Mouse (Mus musculus) heart, embryonic 16.5 days (tissue): ENCODE results near the gene Tbc1d8. TPM values are rescaled to one million over a fixed set of nuclear protein-coding genes. Genes with fewer than 3 reads are reported as not detected.

Experiments
- ATAC-seq: fragments of 200-750 bp; cut with Nextera tagmentation; replicated peaks from 2 replicates; pipeline ENCODE4 v1.8.0; 2017; ENCODE audit warnings: moderate number of reproducible peaks; ENCODE audit not compliant: insufficient read depth, low FRiP score; ENCODE audit errors: extremely low read depth
- H3K27ac ChIP-seq: fragments of 300-500 bp; sonication (generic); 2 replicates; pipeline ENCODE4 v1.5.1; 2014; ENCODE audit warnings: mild to moderate bottlenecking, low read length, control low read depth, moderate library complexity
- H3K27me3 ChIP-seq: fragments of 300-500 bp; sonication (generic); 2 replicates; pipeline ENCODE4 v1.6.1; 2014; ENCODE audit warnings: low read length, mixed read lengths; ENCODE audit not compliant: control insufficient read depth, insufficient read depth
- H3K36me3 ChIP-seq: fragments of 300-500 bp; sonication (generic); 2 replicates; pipeline ENCODE4 v1.6.1; 2014; ENCODE audit not compliant: control insufficient read depth, insufficient read depth
- H3K4me1 ChIP-seq: fragments of 300-500 bp; sonication (generic); 2 replicates; pipeline ENCODE4 v1.6.1; 2014; ENCODE audit warnings: low read length, mixed read lengths; ENCODE audit not compliant: control insufficient read depth, insufficient read depth
- H3K4me2 ChIP-seq: fragments of 300-500 bp; sonication (generic); 2 replicates; pipeline ENCODE4 v1.6.1; 2014; ENCODE audit warnings: low read depth, mild to moderate bottlenecking, control low read depth, low read length
- H3K4me3 ChIP-seq: fragments of 300-500 bp; sonication (generic); 2 replicates; pipeline ENCODE4 v1.5.1; 2014; ENCODE audit warnings: mild to moderate bottlenecking, control low read depth, low read length
- H3K9ac ChIP-seq: fragments of 300-500 bp; sonication (generic); 2 replicates; pipeline ENCODE4 v1.6.1; 2014; ENCODE audit warnings: low read length, control low read depth
- H3K9me3 ChIP-seq: fragments of 300-500 bp; sonication (generic); replicated peaks from 2 replicates; pipeline ENCODE4 v1.6.1; 2016; ENCODE audit warnings: low read length; ENCODE audit not compliant: control insufficient read depth
- WGBS: fragments of 180-500 bp; shearing (Covaris S2); extraction: QIAGEN DNeasy Blood & Tissue Kit; methylation state at CpG from one replicate; pipeline ENCODE4 v1.1.7; 2014; 5-methylcytosine and 5-hydroxymethylcytosine counted together
- polyA plus RNA-seq: library from polyadenylated mRNA; unstranded; fragments of >200 nt; fragmentation: Nextera tagmentation; extraction: Ambion mirVana; gene quantifications from 2 replicates; pipeline ENCODE4 v1.2.1, GENCODE M21; 2015

The Tbc1d8 gene
- polyA plus RNA-seq, 1 experiment from 2014 or later, result 11.2 TPM

DNA sequence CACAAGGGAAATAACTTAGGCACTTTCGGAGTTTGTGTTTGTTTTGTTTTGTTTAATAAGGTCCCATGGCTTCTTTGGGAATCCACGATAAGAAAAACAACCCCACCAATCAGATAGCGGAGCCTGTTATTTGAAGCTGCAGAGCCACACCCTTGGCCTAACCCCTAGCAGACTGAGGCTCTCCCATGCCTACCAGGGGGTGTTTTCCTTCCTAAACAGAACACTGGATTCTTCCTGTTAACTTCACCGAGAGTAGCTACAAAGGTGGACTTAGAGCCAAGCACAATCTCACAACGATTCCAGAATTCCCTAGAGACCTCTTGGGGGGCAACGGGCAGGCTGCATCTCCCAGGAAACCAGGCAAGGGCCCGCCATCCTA, 116.1 kb downstream of the Tbc1d8 start:
- Histone ChIP-seq H3K4me1 (no peaks in the 10 kb centered on the region), H3K4me2 (no peak overlapping the region), H3K27me3 (peaks cover 8% of the 10 kb centered on the region), H3K9me3 (no peaks in the 10 kb centered on the region; the same call in 1 of the 2 replicates), H3K9ac (no peak overlapping the region), H3K27ac (no peak overlapping the region), H3K36me3 (no peaks in the 10 kb centered on the region), H3K4me3 (no peak overlapping the region)
- 48% methylated on average over 7 of the region's 7 CpGs for WGBS
- no peak for ATAC-seq

DNA sequence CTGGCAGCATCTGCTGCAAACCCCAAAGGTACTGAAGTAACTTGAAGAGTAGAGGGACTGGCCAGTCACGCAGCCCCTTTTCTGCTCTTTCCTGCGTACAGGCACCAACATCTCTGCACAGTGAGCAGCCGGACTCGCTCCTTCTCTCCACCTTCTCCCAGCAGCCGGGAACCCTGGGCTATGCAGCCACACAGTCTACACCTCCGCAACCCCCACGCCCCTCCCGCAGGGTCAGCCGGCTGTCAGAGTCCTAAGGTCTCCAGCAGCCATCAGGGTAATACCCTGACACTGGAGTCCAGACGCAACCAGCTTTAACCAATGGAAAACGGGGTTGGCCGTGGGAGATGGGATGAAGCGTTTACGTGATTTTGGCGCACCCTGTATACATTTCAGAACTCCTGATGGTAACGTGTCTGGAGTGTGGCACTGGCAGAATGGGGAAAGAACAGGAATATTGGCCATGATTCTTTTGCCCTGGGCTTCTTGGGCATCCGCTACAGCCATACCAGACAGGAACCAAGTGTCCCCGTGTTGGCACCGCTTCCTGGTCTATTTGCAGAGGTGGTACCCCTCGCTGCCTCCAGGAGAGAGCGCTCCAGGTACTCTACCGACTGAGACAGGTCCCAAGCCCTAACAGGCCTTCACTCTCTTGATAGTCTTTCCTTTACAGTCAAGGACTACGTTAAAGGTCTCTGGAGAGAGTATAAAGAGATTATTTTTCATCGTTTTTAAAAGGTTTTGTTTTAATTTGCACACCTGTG, 116.6 kb downstream of the Tbc1d8 start:
- peak overlapping the region; percentile 32 for H3K4me2 ChIP-seq
- H3K4me3 ChIP-seq, result no peak overlapping the region
- no peak for ATAC-seq
- peaks cover 8% of the 10 kb centered on the region for H3K27me3 ChIP-seq
- WGBS, result 32% methylated on average over 24 of the region's 24 CpGs
- H3K36me3 ChIP-seq, result no peaks in the 10 kb centered on the region
- no peak overlapping the region for H3K9ac ChIP-seq
- no peaks in the 10 kb centered on the region; the same call in 1 of the 2 replicates for H3K9me3 ChIP-seq
- no peak overlapping the region for H3K27ac ChIP-seq
- no peaks in the 10 kb centered on the region for H3K4me1 ChIP-seq

- peaks cover 6% of the 10 kb centered on the region; the same call in 1 of the 2 replicates for H3K9me3 ChIP-seq
- no peak overlapping the region for H3K9ac ChIP-seq
- no peak overlapping the region for H3K4me2 ChIP-seq
- H3K27ac ChIP-seq, result no peak overlapping the region
- H3K4me1 ChIP-seq, result no peaks in the 10 kb centered on the region
- no peak overlapping the region for H3K4me3 ChIP-seq
- H3K27me3 ChIP-seq, result 0 out of 2 replicates have a peak, but pooled peaks cover 2% of the 10 kb centered on the region
- ATAC-seq, result no peak
- peaks cover 10% of the 10 kb centered on the region for H3K36me3 ChIP-seq
- 69% methylated on average over 7 of the region's 7 CpGs for WGBS
Observed at GRCm38 (mm10) chr1:39349427-39349826, 129.1 kb downstream of the Tbc1d8 start.

- H3K36me3 ChIP-seq, result peaks cover 10% of the 10 kb centered on the region
- WGBS, result 50% methylated on average over 1 of the region's 1 CpGs
- H3K4me1 ChIP-seq, result no peaks in the 10 kb centered on the region
- H3K4me3 ChIP-seq, result no peak overlapping the region
- H3K27ac ChIP-seq, result no peak overlapping the region
- no peak for ATAC-seq
- no peak overlapping the region for H3K9ac ChIP-seq
- peaks cover 6% of the 10 kb centered on the region; the same call in 1 of the 2 replicates for H3K9me3 ChIP-seq
- no peak overlapping the region for H3K4me2 ChIP-seq
- 0 out of 2 replicates have a peak, but pooled peaks cover 2% of the 10 kb centered on the region for H3K27me3 ChIP-seq
Observed at GRCm38 (mm10) chr1:39349001-39349400, 129.6 kb downstream of the Tbc1d8 start.

DNA sequence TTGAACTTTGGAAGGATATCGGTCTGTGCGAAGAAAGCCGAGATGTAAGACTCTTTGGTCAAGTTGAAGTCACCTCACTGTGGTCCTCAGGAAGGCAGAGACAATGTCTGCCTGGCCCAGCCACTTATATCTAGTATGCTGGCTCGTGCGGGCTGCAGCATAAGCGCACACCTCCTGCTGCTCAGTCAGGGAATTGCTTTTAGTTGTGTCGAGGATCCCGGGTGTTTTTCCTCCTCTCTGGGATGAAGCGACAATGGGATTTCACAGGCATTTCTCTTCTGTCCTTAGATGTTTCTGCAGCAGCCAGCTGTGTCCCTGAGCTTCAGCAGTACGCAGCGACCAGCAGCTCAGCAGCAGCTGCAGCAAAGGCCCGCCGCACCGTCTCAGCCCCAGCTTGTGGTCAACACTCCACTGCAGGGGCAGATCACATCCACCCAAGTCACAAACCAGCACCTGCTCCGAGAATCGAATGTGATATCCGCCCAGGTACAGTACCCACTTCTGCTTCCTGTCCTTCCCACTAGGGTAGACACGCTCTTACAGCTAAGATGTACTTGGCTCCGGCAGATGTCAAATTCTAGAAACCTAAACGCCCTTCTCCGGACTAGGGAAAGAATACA, 133.5 kb downstream of the Tbc1d8 start:
- Histone ChIP-seq H3K27ac (no peak overlapping the region), H3K36me3 (peaks cover 7% of the 10 kb centered on the region), H3K9ac (no peak overlapping the region), H3K27me3 (0 out of 2 replicates have a peak, but pooled peaks cover 2% of the 10 kb centered on the region), H3K4me2 (no peak overlapping the region), H3K4me3 (no peak overlapping the region), H3K4me1 (no peaks in the 10 kb centered on the region), H3K9me3 (no peaks in the 10 kb centered on the region)
- no peak for ATAC-seq
- WGBS, result 51% methylated on average over 21 of the region's 21 CpGs

DNA sequence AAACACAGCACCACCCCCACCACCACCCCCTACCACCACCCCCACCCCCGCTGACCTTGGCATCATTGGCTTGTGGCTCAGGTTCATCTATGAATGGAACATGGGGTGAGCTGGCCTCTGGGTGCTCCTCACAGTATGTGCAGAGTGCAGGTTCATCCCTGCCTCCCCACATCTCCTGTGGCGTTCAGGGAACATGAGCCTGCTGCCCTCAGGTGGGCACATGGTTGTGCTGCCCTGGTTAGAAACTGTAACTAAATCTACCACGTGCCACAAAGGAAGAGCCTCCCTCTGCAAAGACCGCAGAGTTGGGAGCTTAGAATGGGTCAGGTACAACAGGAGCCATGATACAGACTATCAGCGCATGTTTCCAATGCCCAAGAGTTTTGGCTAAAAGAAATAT, 135.3 kb downstream of the Tbc1d8 start:
- WGBS, result 82% methylated on average over 5 of the region's 5 CpGs
- no peak overlapping the region for H3K4me2 ChIP-seq
- no peak overlapping the region for H3K9ac ChIP-seq
- no peak overlapping the region for H3K27ac ChIP-seq
- peaks cover 3% of the 10 kb centered on the region; the same call in 1 of the 2 replicates for H3K4me1 ChIP-seq
- H3K36me3 ChIP-seq, result peaks cover 6% of the 10 kb centered on the region
- ATAC-seq, result no peak
- peaks cover 7% of the 10 kb centered on the region; the same call in 1 of the 2 replicates for H3K27me3 ChIP-seq
- H3K4me3 ChIP-seq, result no peak overlapping the region
- H3K9me3 ChIP-seq, result no peaks in the 10 kb centered on the region

DNA sequence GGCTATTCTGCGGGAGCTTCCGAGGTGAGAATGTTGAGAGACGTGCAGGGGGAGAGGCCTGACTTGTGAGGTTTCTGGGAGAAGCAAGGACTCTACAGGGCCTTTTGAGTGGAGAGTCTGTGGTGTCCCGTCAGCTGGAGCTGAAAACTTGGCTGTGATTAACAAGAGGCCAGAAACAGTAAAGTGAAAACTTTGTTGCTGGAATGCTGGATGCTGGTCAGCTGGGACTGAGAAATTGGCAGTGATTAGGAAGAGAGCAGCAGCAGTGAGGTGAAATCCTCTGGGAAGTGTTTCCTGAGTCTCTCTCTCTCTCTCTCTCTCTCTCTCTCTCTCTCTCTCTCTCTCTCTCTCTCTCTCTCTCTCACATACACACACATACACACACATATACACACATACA, 136.7 kb downstream of the Tbc1d8 start:
- no peak overlapping the region for H3K4me3 ChIP-seq
- ATAC-seq, result no peak
- H3K27ac ChIP-seq, result no peak overlapping the region
- H3K27me3 ChIP-seq, result peaks cover 7% of the 10 kb centered on the region; the same call in 1 of the 2 replicates
- H3K4me1 ChIP-seq, result peaks cover 3% of the 10 kb centered on the region; the same call in 1 of the 2 replicates
- H3K9me3 ChIP-seq, result no peaks in the 10 kb centered on the region
- H3K36me3 ChIP-seq, result no peaks in the 10 kb centered on the region
- no peak overlapping the region for H3K4me2 ChIP-seq
- WGBS, result 75% methylated on average over 4 of the region's 4 CpGs
- H3K9ac ChIP-seq, result no peak overlapping the region

DNA sequence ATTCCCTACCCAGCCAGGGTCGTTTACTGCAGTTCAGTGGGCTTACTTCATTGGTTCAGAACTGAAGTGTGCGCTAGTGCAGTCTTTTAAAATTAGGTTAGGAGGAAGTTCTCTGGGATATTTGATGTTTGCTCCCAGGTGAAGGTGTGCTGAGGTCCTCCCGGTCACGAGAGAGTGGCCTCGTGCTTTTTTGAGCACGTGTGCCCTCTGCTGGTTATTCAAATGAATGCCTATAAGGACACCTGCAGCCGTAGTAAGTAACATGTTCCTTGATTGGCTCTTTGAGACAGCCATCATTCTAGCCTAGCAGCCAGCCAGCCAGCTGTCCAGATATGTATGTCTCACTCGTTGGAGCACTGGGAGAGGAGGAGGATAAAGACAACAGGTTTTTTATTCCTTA, 137.9 kb downstream of the Tbc1d8 start:
- WGBS, result 18% methylated on average over 8 of the region's 8 CpGs
- Histone ChIP-seq H3K36me3 (no peaks in the 10 kb centered on the region), H3K27me3 (peaks cover 5% of the 10 kb centered on the region; the same call in 1 of the 2 replicates), H3K4me2 (no peak overlapping the region), H3K4me1 (peaks cover 13% of the 10 kb centered on the region), H3K9ac (no peak overlapping the region), H3K4me3 (no peak overlapping the region), H3K9me3 (no peaks in the 10 kb centered on the region), H3K27ac (no peak overlapping the region)
- peak; percentile 53; the same call in 1 of the 2 replicates for ATAC-seq

DNA sequence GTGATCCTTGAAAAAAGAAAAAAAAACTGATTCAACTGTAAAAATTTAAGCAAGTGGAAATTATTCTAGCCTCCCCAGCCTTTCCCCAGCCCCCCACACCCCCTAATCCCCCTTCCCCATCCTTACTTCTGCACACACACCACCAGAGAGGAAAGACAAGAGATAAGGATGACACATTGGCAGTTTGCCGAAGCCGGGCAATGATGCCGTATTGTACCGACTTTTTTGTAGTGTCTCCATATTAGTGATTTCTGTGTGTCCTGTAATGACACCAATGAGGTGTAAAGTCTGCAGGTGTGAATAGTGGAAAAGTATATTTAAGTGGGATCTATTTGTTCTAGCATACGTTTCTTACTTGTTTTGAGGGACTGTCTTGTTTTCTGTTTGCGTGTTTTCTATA, 138.4 kb downstream of the Tbc1d8 start:
- Histone ChIP-seq H3K9me3 (no peaks in the 10 kb centered on the region), H3K9ac (no peak overlapping the region), H3K4me3 (no peak overlapping the region), H3K36me3 (no peaks in the 10 kb centered on the region), H3K27ac (no peak overlapping the region), H3K4me2 (no peak overlapping the region), H3K27me3 (peaks cover 5% of the 10 kb centered on the region; the same call in 1 of the 2 replicates), H3K4me1 (peaks cover 15% of the 10 kb centered on the region)
- WGBS, result 36% methylated on average over 6 of the region's 6 CpGs
- no peak for ATAC-seq
